Mouse (Mus musculus) skeletal muscle tissue, adult 2 months (tissue): ENCODE data around the gene Grin2c.

ENCODE experiments used
- DNase-seq: peaks from one replicate; pipeline ENCODE4 v3.0.0-alpha.2; 2012; ENCODE audit warnings: low read depth, low spot score

The Grin2c gene

DNA sequence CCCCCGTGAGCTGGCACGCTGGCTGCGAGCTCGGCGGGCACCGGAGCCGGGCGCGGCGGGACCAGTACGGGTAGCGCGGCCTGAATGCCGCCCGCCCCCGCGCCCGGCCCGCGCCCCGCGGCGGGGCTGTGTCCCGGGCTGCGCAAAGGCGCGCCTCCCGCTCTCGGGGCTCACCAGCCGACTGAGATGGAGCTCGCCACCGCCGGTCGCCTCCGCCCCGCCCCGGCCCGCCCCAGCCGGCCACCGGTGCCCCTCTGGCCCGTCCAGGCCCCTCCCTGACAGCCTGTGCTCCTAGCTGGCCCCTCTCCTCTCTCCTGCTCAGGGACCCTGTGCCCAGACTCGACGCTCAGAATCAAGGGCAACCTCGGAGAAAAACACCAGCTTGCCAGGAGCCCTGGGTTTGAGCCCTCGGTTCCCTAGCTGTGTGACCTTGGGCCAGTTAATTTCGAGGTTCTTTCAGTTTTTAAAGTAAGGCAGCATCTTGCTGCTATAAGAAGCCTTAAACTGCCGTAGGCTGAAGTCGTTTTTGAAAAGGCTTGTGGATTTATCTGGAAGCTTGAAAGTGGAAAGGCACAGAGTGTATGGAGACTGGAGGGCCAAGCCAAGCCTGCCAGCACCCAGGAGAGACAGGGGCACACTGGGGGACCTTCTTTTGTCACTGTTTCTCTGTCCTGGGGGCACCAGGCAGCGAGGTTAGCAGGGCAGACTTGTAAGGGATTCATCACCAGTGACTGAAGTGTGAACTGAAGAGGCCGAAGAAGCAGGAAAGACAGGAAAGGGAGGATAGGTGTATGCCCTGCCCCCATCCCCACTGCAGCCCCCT is at the start of gene Grin2c:
Gene Grin2c (minus strand): TSS at position 183 of the 823 bp plus-strand sequence.
- no peak for DNase-seq

DNA sequence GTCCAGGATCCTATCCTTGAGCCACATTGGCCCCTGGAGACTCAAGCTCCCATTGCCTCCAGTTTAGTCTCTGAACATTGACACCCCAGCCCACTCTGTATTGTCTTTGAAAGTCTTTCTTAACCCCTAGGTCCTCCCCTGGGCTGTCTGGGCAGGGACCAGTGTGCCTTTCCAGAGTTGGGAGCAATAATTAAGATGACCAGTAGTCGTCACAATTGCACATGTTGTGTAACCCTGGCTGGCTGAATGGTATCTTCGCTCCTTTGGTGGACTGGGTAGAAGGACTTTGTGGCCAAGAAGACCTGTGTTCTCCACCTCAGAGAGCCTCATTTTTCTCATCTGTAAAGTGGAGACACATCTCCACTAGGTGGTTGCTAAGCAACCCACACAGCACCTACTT is 47.2 kb upstream of the Grin2c start:
- no peak for DNase-seq

GRCm38 (mm10) chr11:115308781-115309180 is 41.7 kb upstream of the Grin2c start:
- DNase-seq = no peak

- no peak for DNase-seq
These were observed 39.8 kb upstream of the Grin2c start, which contains the start of gene Otop2 for GRCm38 (mm10) chr11:115306863-115307262. Gene Otop2 (plus strand): TSS chr11:115307163.

- no peak for DNase-seq
These were observed 36.1 kb upstream of the Grin2c start for GRCm38 (mm10) chr11:115303167-115303566.

- no peak for DNase-seq
These were observed 34.3 kb upstream of the Grin2c start for GRCm38 (mm10) chr11:115301351-115301750.

DNA sequence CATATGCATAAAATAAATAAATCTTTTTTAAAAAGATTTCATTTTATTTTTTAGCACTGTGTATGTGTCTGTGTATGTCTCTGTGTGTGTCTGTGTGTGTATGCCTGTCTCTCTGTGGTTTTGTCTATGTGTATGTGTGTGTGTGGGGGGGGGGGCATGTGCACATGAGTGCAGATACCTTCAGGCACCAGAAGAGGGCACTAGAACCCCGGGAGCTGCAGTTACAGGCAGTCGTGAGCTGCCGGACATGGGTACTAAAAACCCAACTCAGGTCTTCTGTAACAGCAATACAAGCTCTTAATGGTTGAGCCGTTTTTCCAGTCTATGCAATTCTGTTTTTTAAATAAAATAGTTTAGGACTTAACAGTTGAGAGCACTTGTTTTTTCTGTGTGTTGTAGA is 33.7 kb upstream of the Grin2c start:
- no peak for DNase-seq

DNA sequence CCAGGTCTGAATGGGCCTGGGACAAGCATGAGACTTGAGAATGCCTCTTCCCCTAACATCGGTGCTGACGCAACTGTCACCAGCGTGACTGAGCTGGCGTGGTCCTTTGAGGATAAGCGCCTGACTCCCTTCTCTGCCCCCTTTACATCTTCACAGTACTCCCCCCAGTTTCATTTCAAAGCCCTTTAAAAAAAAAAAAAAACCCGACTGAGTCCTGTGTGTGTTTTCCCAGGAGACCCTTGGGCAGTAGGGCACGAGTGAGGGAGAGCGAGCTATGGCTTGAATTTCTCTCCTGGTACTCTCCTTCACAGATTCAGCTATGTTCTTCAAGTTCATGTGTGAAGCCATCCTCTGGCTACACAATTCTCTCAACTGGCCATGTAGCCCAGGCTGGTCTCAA is 31.1 kb upstream of the Grin2c start:
- no peak for DNase-seq

- no peak for DNase-seq
These were observed 30.3 kb upstream of the Grin2c start, which contains the start of gene Fads6 for GRCm38 (mm10) chr11:115297214-115297826. Gene Fads6 (minus strand): TSS chr11:115297663.

DNA sequence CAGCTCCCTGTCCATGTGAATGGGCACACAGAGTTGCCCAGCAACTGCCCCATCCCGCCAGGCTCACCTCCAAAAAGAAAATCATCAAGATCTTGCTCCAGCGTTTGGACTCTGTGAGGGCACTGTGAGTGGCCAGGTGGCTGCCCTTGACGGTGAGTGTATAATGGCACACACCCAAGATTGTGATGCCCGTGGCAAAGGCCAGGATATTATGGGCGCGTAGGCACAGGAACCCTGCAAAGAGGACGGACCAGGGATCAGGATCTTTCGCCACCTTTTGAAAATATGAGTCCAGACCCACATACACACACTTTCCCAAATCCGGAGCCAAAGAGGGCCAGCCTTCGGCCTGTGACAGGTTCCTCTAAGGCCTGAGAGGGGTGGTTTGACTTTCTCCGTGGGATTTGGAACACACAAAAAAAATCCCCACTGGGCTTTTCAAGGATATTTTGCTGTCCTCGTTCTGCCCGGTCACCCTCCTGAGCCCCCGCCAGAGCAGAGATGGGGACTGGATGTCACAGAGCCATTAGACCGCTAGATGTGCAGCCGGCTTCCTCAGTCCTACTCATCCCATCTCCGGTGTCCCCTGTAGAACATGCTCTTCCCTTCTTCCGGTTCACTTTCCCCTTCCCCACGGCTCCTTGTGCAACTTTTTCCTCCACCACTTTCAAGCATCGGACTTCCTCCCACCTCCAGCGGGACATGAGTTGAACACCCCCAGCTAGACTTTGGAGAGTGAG is 29.6 kb upstream of the Grin2c start:
- DNase-seq = no peak

DNA sequence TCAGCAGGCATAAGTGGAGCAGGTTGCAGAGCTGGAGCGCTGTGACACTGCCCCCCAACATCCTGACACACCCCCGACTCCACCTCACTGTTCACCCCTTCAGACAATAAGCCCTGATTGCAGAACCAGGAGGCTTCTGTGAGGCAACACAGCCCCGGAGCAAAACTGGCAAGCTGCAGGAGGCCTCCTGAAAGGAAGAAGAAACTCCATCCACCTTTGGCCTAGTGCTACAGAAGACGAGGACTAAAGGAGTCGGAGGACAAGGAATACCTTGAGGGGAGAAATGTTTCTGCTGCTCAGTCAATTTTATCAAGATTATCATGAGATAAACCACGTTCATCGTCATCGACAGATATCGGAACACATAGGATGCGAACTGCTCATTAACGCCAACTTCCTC is 28.9 kb upstream of the Grin2c start:
- no peak for DNase-seq

DNA sequence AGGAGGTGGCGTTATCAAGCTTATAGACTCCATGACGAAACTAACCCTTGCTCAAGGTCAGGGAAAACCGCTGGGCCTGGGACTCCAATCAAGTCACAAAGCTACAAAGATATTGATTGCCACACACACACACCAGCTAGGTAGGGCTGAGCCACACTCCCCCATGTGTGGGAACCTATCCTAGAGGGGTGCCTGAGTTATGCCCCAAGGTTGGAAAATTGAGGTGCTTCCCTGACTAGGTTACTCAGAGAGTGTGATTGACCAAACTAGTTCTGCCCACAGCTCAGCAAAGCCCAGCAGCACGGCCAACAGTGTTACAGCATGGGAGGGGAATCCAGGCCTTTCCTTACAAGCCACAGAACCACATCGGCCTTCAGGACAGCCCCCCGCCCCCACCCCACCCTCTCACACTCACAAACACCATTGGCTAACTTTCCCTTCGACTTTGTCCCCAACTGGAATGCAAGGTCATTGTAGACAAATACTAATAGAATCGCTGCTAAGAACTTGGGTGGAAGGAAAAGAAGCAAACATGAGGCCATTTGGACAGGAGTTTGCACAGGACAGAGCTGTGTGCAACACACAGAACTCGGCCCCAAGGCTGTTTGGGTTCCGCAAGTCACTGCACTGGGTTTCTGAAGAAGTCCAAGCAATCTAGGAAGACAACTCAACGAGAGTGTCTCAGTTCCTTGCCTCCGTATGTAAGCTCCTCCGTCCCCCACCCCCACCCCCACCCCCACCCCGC is 25.8 kb upstream of the Grin2c start:
- DNase-seq = no peak

DNA sequence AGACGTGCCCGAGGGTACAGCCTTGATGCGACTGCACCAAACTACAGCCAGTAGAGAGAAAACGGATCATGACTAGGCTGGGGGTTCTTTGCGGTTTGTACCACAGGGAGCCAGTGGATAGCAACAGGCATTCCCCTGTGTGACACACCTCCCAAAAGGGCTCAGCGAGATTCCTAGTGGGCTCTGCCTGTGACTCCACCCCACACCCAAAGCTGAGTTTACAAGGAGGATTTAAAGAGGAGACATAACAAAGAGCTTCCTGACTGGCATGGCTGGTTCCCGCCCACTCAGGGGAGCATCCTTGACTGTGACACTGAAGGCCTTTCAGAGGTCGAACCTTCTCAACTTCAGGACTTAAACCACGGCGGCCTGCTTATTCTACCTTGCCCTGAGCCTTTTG is 24.5 kb upstream of the Grin2c start:
- DNase-seq = no peak

DNA sequence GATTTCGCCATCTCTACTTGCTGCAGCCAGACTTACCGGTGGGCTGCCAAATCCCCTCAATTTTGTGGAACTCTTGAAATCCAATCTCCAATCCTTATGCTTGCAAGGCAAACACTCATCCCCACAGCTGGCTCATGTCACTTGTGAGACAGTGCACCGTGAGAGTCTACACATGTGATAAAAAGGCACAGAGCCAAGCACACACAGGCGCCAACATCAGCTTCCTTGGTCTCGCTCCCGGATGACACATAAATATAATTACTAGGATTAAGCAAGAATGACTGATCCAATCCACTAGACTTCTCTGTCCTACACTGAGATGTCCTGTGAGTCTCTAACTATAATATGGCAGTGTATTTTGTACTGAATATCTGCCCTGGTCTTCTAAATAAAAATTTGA is 23.9 kb upstream of the Grin2c start:
- peak; percentile 81 for DNase-seq

GRCm38 (mm10) chr11:115290314-115290713 is 23.3 kb upstream of the Grin2c start:
- no peak for DNase-seq

GRCm38 (mm10) chr11:115289885-115290284 is 22.8 kb upstream of the Grin2c start:
- DNase-seq = no peak

GRCm38 (mm10) chr11:115288305-115288704 is 21.3 kb upstream of the Grin2c start:
- no peak for DNase-seq

GRCm38 (mm10) chr11:115287386-115287785 is 20.3 kb upstream of the Grin2c start:
- DNase-seq = no peak

DNA sequence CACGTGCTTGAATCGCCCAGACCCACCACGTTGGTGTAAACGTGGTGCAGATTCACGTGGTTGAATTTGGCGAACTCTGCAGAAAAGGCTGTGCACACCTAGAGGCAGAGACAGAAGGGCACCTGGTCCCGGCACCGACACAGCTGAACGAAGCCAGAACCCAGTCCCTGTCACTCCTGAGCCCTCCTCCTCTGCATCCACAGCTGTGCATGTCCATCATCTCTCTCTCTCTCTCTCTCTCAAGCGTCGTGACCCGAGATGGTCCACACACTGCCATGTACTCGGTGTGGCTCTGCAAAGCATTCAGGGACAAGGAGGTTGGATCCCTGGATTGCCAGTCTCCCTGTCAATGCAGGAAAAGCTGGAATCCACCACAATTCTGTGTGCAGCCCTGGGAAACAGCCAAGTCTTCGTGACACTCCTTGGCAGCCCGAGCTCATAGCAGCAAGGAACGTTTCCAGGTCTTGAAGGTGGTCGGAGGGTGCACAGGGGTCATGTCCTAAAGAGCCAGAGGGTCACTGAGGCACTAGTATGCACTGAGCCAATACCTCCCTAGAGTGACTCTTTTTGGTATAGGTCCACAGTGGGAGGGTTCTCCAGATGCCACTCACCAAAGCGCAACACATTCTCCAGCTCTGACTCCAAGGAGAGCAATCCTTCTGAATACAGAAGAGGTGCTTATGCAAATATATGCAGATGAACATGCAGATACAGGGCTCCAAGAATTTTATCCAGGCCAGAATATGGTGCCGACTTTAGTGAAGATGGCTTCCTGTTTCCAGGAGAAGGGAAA is 19.4 kb upstream of the Grin2c start:
- DNase-seq = peak; percentile 86

GRCm38 (mm10) chr11:115285282-115285681 is 18.2 kb upstream of the Grin2c start:
- no peak for DNase-seq
